Mouse (Mus musculus): ENCODE measurements around the gene Xylt1. TPM values are rescaled to one million over a fixed set of nuclear protein-coding genes. Genes with fewer than 3 reads are reported as not detected.

Xylt1 gene
- polyA plus RNA-seq, 1 experiment from 2014 or later = 1.1 TPM

DNA sequence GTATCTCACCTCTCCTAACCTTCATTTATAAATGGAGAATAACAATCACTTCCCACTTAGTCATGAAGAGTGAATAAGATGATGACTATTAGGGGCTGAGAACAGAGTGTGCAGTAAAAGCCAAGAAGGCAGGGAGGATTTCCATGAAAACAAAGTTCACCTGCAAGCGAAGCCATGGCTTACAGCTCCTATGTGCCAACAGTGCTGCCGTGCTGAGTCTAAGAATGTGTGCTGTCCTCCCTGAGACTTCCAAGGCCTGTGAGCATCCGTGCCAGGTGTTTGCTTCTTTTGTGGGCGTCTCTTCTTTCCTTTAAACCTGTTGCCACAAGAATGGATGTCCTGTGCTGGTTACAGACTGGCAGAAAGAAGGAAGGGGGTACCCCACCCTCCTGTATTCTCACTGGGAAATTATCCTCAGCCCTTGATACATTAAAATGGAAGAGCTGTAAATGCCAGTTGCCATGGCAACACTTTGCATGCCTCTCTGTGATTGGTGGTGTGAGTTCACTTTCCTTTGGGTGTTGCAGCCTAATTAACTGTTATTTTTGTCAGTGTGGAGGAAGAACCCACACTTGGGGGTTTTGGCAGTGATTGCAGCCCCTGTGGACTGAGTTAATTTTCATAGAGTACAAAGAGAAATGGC lies 318.7 kb downstream of the Xylt1 start:
- 72% methylated on average over 4 of the region's 4 CpGs for WGBS
- Histone ChIP-seq H3K4me3 (ENCODE audit: low read depth, low read length) (no peak overlapping the region), H3K9me3 (ENCODE audit: control insufficient read depth, low read length) (no peaks in the 10 kb centered on the region), H3K4me1 (ENCODE audit: control insufficient read depth, insufficient read depth, low read length) (no peaks in the 10 kb centered on the region), H3K36me3 (ENCODE audit: control insufficient read depth, insufficient read depth, low read length) (no peaks in the 10 kb centered on the region), H3K9ac (ENCODE audit: low read length) (no peak overlapping the region), H3K27me3 (ENCODE audit: control insufficient read depth, insufficient read depth, low read length) (no peaks in the 10 kb centered on the region), H3K4me2 (no peak overlapping the region), H3K27ac (ENCODE audit: low read depth, low read length) (no peak overlapping the region)
- ATAC-seq (ENCODE audit: low FRiP score) (peak; percentile 40; the same call in 1 of the 2 replicates), DNase-seq (ENCODE audit: low spot score, missing footprints) (peak; percentile 85)

GRCm38 (mm10) chr7:117700066-117700465 lies 319.3 kb downstream of the Xylt1 start:
- H3K4me1 ChIP-seq (ENCODE audit: control insufficient read depth, insufficient read depth, low read length) = no peaks in the 10 kb centered on the region
- ATAC-seq (ENCODE audit: low FRiP score) (no peak), DNase-seq (ENCODE audit: low spot score, missing footprints) (peak; percentile 68)
- H3K9ac ChIP-seq (ENCODE audit: low read length) = no peak overlapping the region
- H3K4me2 ChIP-seq = no peak overlapping the region
- 80% methylated on average over 6 of the region's 6 CpGs for WGBS
- H3K27ac ChIP-seq (ENCODE audit: low read depth, low read length) = no peak overlapping the region
- H3K9me3 ChIP-seq (ENCODE audit: control insufficient read depth, low read length) = no peaks in the 10 kb centered on the region
- H3K36me3 ChIP-seq (ENCODE audit: control insufficient read depth, insufficient read depth, low read length) = no peaks in the 10 kb centered on the region
- H3K4me3 ChIP-seq (ENCODE audit: low read depth, low read length) = no peak overlapping the region
- no peaks in the 10 kb centered on the region for H3K27me3 ChIP-seq (ENCODE audit: control insufficient read depth, insufficient read depth, low read length)

DNA sequence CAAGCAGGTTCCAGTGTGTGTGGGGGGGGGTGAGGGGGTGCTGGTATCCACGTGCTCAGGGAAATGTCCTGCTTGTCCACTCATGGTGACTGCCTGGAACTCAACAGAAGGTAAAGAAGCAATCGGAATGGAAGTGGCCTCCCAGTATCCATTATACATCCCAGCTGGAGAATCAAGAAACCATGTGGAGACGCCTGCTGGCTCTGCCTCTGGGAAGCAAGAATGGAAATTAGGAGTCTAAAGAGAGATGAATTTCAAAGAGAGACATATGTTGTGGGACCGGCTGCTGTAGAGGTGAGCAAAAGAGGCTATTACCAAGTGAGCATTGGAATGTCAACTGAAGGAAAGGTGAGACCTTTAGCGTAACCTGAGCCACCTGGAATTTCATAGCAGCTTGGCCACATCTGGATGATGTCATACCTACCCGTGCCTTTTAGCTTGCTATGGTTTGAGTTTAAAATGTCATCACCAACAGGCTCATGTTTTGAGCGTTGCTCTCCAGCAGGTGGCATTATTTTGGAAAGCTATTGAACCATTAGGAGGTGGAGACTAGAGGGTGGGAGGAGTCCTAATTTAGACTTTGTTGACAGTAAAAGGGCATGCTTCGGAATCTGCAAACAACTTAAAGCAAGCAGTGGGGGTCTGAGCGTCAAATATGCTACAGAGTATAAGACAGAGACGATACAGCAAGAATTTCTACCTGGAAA lies 329.3 kb downstream of the Xylt1 start:
- ATAC-seq (ENCODE audit: low FRiP score) (no peak), DNase-seq (ENCODE audit: low spot score, missing footprints) (no peak)
- Histone ChIP-seq H3K4me2 (no peak overlapping the region), H3K4me1 (ENCODE audit: control insufficient read depth, insufficient read depth, low read length) (no peaks in the 10 kb centered on the region), H3K4me3 (ENCODE audit: low read depth, low read length) (no peak overlapping the region), H3K27ac (ENCODE audit: low read depth, low read length) (no peak overlapping the region), H3K36me3 (ENCODE audit: control insufficient read depth, insufficient read depth, low read length) (no peaks in the 10 kb centered on the region), H3K27me3 (ENCODE audit: control insufficient read depth, insufficient read depth, low read length) (no peaks in the 10 kb centered on the region), H3K9me3 (ENCODE audit: control insufficient read depth, low read length) (no peaks in the 10 kb centered on the region), H3K9ac (ENCODE audit: low read length) (no peak overlapping the region)
- 64% methylated on average over 10 of the region's 10 CpGs for WGBS

DNA sequence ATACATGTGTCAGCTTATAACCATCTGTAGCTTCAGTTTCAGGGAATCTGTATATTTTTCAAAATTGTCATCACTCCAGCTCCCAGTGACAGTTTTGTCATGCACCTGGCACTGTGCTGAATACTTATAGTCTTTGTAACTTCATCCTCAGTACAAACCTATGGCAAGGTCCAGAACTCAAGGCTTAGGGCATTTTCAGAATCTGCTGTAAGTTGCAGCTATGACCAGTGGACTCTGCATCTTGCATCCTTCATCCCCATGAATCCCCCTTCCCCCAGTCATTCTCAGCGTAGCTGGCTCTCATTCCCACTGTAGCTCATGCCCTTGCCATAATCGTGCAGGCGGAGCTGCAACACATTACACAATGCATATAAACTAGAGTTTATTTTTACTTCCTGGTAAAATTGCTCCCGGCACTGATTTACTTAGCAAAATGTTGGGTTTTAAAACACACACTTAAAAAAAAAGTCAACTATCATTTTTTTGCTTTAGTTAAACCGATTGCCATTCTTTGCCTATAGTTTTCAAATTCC lies 336.2 kb downstream of the Xylt1 start:
- no peak overlapping the region for H3K4me2 ChIP-seq
- no peak overlapping the region for H3K9ac ChIP-seq (ENCODE audit: low read length)
- H3K36me3 ChIP-seq (ENCODE audit: control insufficient read depth, insufficient read depth, low read length) = no peaks in the 10 kb centered on the region
- no peaks in the 10 kb centered on the region for H3K27me3 ChIP-seq (ENCODE audit: control insufficient read depth, insufficient read depth, low read length)
- H3K27ac ChIP-seq (ENCODE audit: low read depth, low read length) = no peak overlapping the region
- no peak for DNase-seq (ENCODE audit: low spot score, missing footprints)
- WGBS = 89% methylated on average over 5 of the region's 5 CpGs
- H3K9me3 ChIP-seq (ENCODE audit: control insufficient read depth, low read length) = no peaks in the 10 kb centered on the region
- no peak for ATAC-seq (ENCODE audit: low FRiP score)
- no peak overlapping the region for H3K4me3 ChIP-seq (ENCODE audit: low read depth, low read length)
- no peaks in the 10 kb centered on the region for H3K4me1 ChIP-seq (ENCODE audit: control insufficient read depth, insufficient read depth, low read length)

DNA sequence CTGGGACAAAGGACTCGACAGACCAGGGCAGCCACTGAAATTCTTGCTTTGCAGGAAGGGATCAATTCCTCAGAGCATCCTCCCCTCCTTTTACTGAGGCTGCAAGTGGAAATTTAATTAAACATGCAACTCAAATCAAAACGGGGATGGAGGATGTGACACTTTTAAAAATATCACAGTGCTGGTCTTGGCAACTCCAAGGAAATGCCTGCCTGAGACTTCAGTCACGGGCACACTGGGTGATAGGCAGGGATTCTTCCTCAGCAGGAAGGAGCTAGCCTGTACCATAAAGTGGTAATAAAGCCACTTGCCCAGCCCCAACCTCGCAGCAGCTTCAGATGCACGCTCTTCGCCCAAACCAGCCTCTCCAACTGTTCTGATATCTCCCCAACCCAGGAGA lies 339.6 kb downstream of the Xylt1 start:
- no peaks in the 10 kb centered on the region for H3K27me3 ChIP-seq (ENCODE audit: control insufficient read depth, insufficient read depth, low read length)
- H3K4me1 ChIP-seq (ENCODE audit: control insufficient read depth, insufficient read depth, low read length) = no peaks in the 10 kb centered on the region
- no peak overlapping the region for H3K4me2 ChIP-seq
- H3K9me3 ChIP-seq (ENCODE audit: control insufficient read depth, low read length) = no peaks in the 10 kb centered on the region
- no peak overlapping the region for H3K27ac ChIP-seq (ENCODE audit: low read depth, low read length)
- no peaks in the 10 kb centered on the region for H3K36me3 ChIP-seq (ENCODE audit: control insufficient read depth, insufficient read depth, low read length)
- no peak overlapping the region for H3K4me3 ChIP-seq (ENCODE audit: low read depth, low read length)
- H3K9ac ChIP-seq (ENCODE audit: low read length) = no peak overlapping the region
- ATAC-seq (ENCODE audit: low FRiP score) (no peak), DNase-seq (ENCODE audit: low spot score, missing footprints) (no peak)
- 71% methylated on average over 6 of the region's 6 CpGs for WGBS
